Mouse (Mus musculus) midbrain, embryonic 11.5 days (tissue): ENCODE measurements around the gene Ddx3y. TPM values are rescaled to one million over a fixed set of nuclear protein-coding genes. Genes with fewer than 3 reads are reported as not detected.

Experiments used
- ATAC-seq: fragments of 200-750 bp; cut with Nextera tagmentation; 2 replicates; pipeline ENCODE4 v1.8.0; 2017; ENCODE audit warnings: moderate TSS enrichment, moderate library complexity; ENCODE audit not compliant: low FRiP score
- DNase-seq: peaks from one replicate; pipeline ENCODE4 v3.0.0; 2015; ENCODE audit warnings: low spot score; ENCODE audit errors: missing footprints
- H3K27ac ChIP-seq: fragments of 300-500 bp; sonication (generic); 2 replicates; pipeline ENCODE4 v1.5.1; 2014; ENCODE audit warnings: low read depth, low read length
- H3K27me3 ChIP-seq: fragments of 300-500 bp; sonication (generic); 2 replicates; pipeline ENCODE4 v1.6.1; 2014; ENCODE audit warnings: mild to moderate bottlenecking, low read length, moderate library complexity, mixed read lengths; ENCODE audit not compliant: control insufficient read depth, insufficient read depth
- H3K36me3 ChIP-seq: fragments of 300-500 bp; sonication (generic); 2 replicates; pipeline ENCODE4 v1.6.1; 2014; ENCODE audit warnings: mild to moderate bottlenecking, low read length, moderate library complexity, mixed read lengths; ENCODE audit not compliant: control insufficient read depth, insufficient read depth
- H3K4me1 ChIP-seq: fragments of 300-500 bp; sonication (generic); 2 replicates; pipeline ENCODE4 v1.6.1; 2014; ENCODE audit warnings: low read length; ENCODE audit not compliant: control insufficient read depth, insufficient read depth
- H3K4me2 ChIP-seq: fragments of 300-500 bp; sonication (generic); 2 replicates; pipeline ENCODE4 v1.6.1; 2014; ENCODE audit warnings: mild to moderate bottlenecking, moderate library complexity
- H3K4me3 ChIP-seq: fragments of 300-500 bp; sonication (generic); 2 replicates; pipeline ENCODE4 v1.5.1; 2014; ENCODE audit warnings: low read depth, low read length
- H3K9ac ChIP-seq: fragments of 300-500 bp; sonication (generic); 2 replicates; pipeline ENCODE4 v1.6.1; 2014; ENCODE audit warnings: low read length
- H3K9me3 ChIP-seq: fragments of 300-500 bp; sonication (generic); 2 replicates; pipeline ENCODE4 v1.6.1; 2016; ENCODE audit warnings: low read length; ENCODE audit not compliant: control insufficient read depth
- WGBS: fragments of 180-500 bp; shearing (Covaris S2); extraction: QIAGEN DNeasy Blood & Tissue Kit; methylation state at CpG from one replicate; pipeline ENCODE4 v1.1.7; 2014; 5-methylcytosine and 5-hydroxymethylcytosine counted together
- polyA plus RNA-seq: library from polyadenylated mRNA; unstranded; fragments of >200 nt; fragmentation: Nextera tagmentation; extraction: Ambion mirVana; gene quantifications from 2 replicates; pipeline ENCODE4 v1.2.1, GENCODE M21; 2014

Gene Ddx3y
- polyA plus RNA-seq, result 13.2 and 16.8 TPM in 2 replicates

GRCm38 (mm10) chrY:1286171-1286795, at the start of gene Ddx3y:
Ddx3y (minus strand) TSS chrY:1286629.
- Histone ChIP-seq H3K9me3 (no peaks in the 10 kb centered on the region), H3K4me1 (no peaks in the 10 kb centered on the region), H3K27me3 (no peaks in the 10 kb centered on the region), H3K4me3 (peak within 1 kb of the TSS; percentile 38), H3K36me3 (no peaks in the 10 kb centered on the region), H3K27ac (no peak within 1 kb of the TSS), H3K9ac (peak within 1 kb of the TSS; percentile 48; the same call in 1 of the 2 replicates), H3K4me2 (peak within 1 kb of the TSS; percentile 35)
- DNase-seq, result peak; percentile 91
- peak; percentile 97 for ATAC-seq
- WGBS, result 2% methylated on average over 28 of the region's 31 CpGs

GRCm38 (mm10) chrY:1293708-1294107, 7.3 kb upstream of the Ddx3y start:
- H3K9ac ChIP-seq, result no peak overlapping the region

DNA sequence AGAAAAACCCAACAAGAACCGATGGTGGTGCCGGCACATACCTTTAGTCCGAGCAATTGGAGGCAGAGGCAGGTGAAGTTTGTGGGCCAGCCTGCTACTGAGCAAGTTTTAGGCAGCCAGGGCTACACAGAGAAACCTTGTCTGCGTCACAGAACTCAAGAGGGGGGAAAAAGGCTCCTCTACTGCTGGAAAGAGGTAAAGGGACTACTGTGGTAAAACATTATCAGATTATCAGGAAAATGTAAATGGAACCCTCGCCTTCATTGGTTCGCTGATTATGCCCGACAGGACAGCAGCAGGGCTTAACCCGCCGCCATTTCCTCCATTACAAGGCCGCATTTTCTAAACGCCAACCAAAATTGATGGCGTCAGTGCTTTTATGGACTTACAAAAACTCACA, 694 bp downstream of the Ddx3y start:
- no peaks in the 10 kb centered on the region for H3K9me3 ChIP-seq
- DNase-seq, result peak; percentile 83
- WGBS, result 5% methylated on average over 11 of the region's 12 CpGs
- H3K4me1 ChIP-seq, result no peaks in the 10 kb centered on the region
- no peaks in the 10 kb centered on the region for H3K36me3 ChIP-seq
- peak; percentile 48; the same call in 1 of the 2 replicates for ATAC-seq
- H3K27me3 ChIP-seq, result no peaks in the 10 kb centered on the region
- peak overlapping the region; percentile 35 for H3K4me2 ChIP-seq
- H3K27ac ChIP-seq, result no peak overlapping the region
- H3K9ac ChIP-seq, result peak overlapping the region; percentile 48; the same call in 1 of the 2 replicates
- H3K4me3 ChIP-seq, result peak overlapping the region; percentile 38

More at GRCm38 (mm10) chrY:1293708-1294107, 7.3 kb upstream of the Ddx3y start:
- Histone ChIP-seq H3K4me2 (no peak overlapping the region), H3K4me3 (no peak overlapping the region), H3K4me1 (no peaks in the 10 kb centered on the region), H3K9me3 (no peaks in the 10 kb centered on the region), H3K27ac (no peak overlapping the region), H3K36me3 (no peaks in the 10 kb centered on the region), H3K27me3 (no peaks in the 10 kb centered on the region)
- ATAC-seq, result no peak
- DNase-seq, result no peak

- DNase-seq (no peak), ATAC-seq (no peak)
- H3K27ac ChIP-seq, result no peak overlapping the region
- H3K4me2 ChIP-seq, result no peak overlapping the region
- no peaks in the 10 kb centered on the region for H3K4me1 ChIP-seq
- H3K9me3 ChIP-seq, result no peaks in the 10 kb centered on the region
- no peaks in the 10 kb centered on the region for H3K36me3 ChIP-seq
- no peak overlapping the region for H3K9ac ChIP-seq
- H3K4me3 ChIP-seq, result no peak overlapping the region
- no peaks in the 10 kb centered on the region for H3K27me3 ChIP-seq
- WGBS, result 57% methylated on average over 6 of the region's 6 CpGs
These were observed 40.3 kb downstream of the Ddx3y start for GRCm38 (mm10) chrY:1246117-1246516.

- Histone ChIP-seq H3K4me2 (peak within 1 kb of the TSS; percentile 35; the same call in 1 of the 2 replicates), H3K36me3 (no peaks in the 10 kb centered on the region), H3K27me3 (no peaks in the 10 kb centered on the region), H3K9me3 (no peaks in the 10 kb centered on the region), H3K4me3 (peak within 1 kb of the TSS; percentile 36), H3K27ac (no peak within 1 kb of the TSS; the same call in 1 of the 2 replicates), H3K4me1 (no peaks in the 10 kb centered on the region), H3K9ac (peak within 1 kb of the TSS; percentile 57)
- ATAC-seq (peak; percentile 98), DNase-seq (peak; percentile 91)
- WGBS, result 0% methylated on average over 16 of the region's 21 CpGs
These were observed 41.0 kb downstream of the Ddx3y start, which contains the start of gene Uty for GRCm38 (mm10) chrY:1245426-1245863. Uty (minus strand) TSS chrY:1245759.

DNA sequence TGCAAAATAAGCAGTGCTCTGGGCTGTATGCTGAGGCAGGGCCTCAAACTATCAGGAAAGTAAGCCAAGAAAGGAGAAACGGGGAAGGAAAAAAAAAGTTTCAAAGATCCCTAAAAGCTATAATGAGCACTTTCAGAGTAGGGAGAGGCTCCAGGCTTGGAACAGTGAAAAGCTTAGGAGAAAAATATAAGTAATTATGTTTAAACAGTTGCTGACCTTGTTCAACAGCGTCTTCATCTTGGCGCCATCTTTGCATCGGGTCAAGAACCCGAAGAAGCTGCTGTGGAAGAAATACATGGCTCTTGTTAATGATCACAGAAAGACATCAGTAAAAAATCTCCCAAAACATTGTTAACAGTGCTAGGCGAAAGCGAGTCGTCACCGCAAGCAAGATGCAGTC, 41.5 kb downstream of the Ddx3y start:
- Histone ChIP-seq H3K36me3 (no peaks in the 10 kb centered on the region), H3K4me2 (peak overlapping the region; percentile 35; the same call in 1 of the 2 replicates), H3K9me3 (no peaks in the 10 kb centered on the region), H3K4me3 (peak overlapping the region; percentile 36), H3K4me1 (no peaks in the 10 kb centered on the region), H3K27ac (no peak overlapping the region; the same call in 1 of the 2 replicates), H3K27me3 (no peaks in the 10 kb centered on the region), H3K9ac (peak overlapping the region; percentile 57)
- ATAC-seq (no peak; the same call in 1 of the 2 replicates), DNase-seq (peak; percentile 84)
- 1% methylated on average over 9 of the region's 9 CpGs for WGBS

- no peaks in the 10 kb centered on the region for H3K36me3 ChIP-seq
- no peaks in the 10 kb centered on the region for H3K27me3 ChIP-seq
- no peak overlapping the region for H3K27ac ChIP-seq
- H3K9me3 ChIP-seq, result no peaks in the 10 kb centered on the region
- WGBS, result 63% methylated on average over 5 of the region's 5 CpGs
- peak overlapping the region; percentile 35; the same call in 1 of the 2 replicates for H3K4me2 ChIP-seq
- no peak overlapping the region for H3K9ac ChIP-seq
- peak overlapping the region; percentile 36; the same call in 1 of the 2 replicates for H3K4me3 ChIP-seq
- H3K4me1 ChIP-seq, result no peaks in the 10 kb centered on the region
- no peak for ATAC-seq
- no peak for DNase-seq
These were observed 42.0 kb downstream of the Ddx3y start for GRCm38 (mm10) chrY:1244421-1244820.

DNA sequence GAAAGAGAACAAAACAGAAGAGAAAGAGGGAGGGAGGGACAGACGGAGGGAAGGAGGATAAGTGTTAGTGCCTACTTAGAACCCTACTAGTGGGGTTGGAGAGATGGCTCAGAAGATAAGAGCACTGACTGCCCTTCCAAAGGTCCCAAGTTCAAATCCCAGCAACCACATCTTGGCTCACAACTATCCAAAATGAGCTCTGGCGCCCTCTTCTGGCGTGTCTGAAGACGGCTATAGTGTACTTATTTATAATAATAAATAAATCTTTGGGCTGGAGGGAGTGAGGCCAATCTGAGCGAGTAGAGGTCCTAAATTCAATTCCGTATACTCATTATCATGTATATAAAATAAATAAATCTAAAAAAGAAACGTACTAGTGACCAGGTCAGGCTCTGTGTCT, 66.4 kb downstream of the Ddx3y start:
- Histone ChIP-seq H3K4me3 (no peak overlapping the region), H3K27ac (no peak overlapping the region), H3K9ac (no peak overlapping the region), H3K4me1 (no peaks in the 10 kb centered on the region), H3K4me2 (no peak overlapping the region), H3K9me3 (no peaks in the 10 kb centered on the region), H3K36me3 (no peaks in the 10 kb centered on the region), H3K27me3 (no peaks in the 10 kb centered on the region)
- ATAC-seq (no peak), DNase-seq (no peak)
- 95% methylated on average over 4 of the region's 7 CpGs for whole genome bisulfite sequencing
